Mouse (Mus musculus): ENCODE data around the gene Khdc3.
"Not testable (repeated sequence)": the region's sequence is repeated elsewhere in the genome, so short reads cannot be mapped to it uniquely, and the experiment has no call there.

Gene Khdc3

DNA sequence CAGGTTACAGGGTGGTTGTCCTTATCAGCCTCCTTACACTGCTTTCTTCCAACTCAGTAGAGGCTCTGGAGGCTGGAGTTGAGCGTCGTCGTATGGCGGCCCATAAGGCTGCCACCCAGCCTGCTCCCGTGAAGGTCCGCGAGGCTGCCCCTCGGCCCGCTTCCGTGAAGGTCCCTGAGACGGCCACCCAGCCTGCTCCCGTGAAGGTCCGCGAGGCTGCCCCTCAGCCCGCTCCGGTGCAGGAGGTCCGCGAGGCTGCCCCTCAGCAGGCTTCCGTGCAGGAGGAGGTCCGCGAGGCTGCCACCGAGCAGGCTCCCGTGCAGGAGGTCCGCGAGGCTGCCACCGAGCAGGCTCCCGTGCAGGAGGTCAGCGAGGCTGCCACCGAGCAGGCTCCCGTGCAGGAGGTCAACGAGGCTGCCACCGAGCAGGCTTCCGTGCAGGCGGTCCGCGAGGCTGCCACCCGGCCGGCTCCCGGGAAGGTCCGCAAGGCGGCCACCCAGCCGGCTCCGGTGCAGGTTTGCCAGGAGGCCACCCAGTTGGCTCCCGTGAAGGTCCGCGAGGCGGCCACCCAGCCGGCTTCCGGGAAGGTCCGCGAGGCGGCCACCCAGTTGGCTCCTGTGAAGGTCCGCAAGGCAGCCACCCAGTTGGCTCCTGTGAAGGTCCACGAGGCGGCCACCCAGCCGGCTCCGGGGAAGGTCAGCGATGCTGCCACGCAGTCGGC lies 1.7 kb downstream of the Khdc3 start:
- peak; percentile 60 for DNase-seq

- DNase-seq, result no peak
Observed at GRCm38 (mm10) chr9:73103880-73104198, 2.2 kb downstream of the Khdc3 start.

DNA sequence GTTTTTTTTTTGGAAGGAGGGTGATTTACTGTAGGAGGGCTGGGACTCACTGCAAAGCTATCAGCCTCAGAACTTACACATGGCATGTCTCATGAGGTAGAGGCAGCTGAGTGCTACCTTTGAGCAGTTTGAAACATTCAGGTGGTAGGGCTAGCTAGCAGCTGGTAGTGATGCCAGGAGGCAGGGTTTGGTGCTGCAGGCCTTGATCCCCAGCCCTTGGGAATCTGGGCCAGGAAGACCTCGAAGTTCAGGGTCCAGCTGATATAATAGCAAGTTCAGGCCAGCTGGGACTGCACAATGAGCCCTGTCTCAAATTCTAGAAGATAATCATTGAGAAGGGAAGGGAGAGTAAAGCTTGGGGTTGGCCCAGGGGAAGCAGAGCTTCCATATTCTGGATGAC lies 3.5 kb downstream of the Khdc3 start:
- DNase-seq, result no peak

GRCm38 (mm10) chr9:73105771-73106170 lies 4.1 kb downstream of the Khdc3 start:
- no peak for DNase-seq

GRCm38 (mm10) chr9:73112919-73113906 lies 11.6 kb downstream of the Khdc3 start, which contains the start of gene Rsl24d1:
Gene Rsl24d1, plus strand, starts transcription at chr9:73113426.
- peak; percentile 91 for DNase-seq

GRCm38 (mm10) chr9:73116704-73117103 lies 15.1 kb downstream of the Khdc3 start:
- not testable (repeated sequence) for DNase-seq

GRCm38 (mm10) chr9:73118012-73118411 lies 16.4 kb downstream of the Khdc3 start:
- no peak for DNase-seq

DNA sequence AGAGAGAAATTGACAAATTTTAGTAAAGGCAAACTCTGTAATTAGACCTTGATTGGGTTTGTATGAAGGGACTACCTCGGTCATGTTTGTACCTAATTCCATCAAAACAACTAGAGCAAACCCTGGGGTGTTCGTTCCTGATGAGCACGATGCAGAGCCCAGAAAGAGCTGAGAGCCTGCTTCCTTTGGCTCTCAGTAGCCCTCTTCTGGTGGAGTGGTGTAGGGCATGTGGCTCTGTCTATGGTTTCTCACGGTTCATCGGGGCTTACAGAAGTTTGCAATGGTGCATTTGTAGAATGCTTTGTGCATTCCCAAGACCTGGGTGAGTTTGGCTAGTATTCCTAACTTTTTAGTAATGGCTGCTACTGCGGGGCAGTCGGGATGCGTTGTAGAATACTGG lies 20.1 kb downstream of the Khdc3 start:
- DNase-seq, result no peak

DNA sequence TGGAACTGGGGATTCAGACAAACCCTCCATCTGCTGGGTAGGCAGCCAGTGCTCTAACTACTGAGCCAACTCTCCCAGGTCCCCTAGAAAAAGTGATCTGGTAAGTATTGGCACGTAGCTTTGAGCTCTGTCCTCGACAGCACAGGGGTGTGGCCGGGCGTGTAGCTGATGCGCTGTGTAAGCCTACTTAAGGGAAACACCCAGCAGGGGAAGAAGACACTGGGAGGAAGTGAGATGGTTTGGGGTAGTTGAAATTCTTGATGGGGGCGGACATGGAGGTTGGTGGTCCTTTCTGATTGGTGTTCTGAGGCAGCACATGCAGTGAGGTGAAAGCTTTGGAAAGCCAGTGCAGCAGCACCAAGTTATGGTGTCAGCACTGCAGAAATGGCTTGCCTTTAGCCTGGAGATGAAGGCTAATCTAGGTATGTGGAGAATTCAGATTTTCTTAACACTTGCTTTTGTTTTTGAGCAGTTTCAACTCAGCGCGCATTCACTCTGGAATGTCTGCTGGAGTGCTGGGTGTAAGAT lies 23.5 kb downstream of the Khdc3 start:
- DNase-seq, result no peak

DNA sequence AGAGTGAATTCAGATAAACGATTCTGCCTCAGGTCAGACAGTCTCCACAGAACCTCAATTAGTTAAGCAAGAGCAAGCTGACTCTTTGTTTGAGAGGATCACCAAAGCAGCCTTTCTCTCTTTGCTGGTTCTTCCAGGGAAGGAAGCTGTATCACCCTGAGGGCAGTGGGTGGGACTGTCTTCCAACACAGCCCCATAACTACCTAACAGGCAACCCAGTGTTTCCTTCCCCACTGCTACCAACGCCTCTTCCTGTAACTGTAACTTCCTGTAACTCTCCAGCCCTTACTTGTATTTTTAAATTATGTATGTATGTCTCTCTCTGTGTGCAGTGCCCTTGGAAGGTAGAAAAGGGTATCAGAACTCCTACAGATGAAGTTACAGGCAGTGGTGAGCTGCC lies 25.8 kb downstream of the Khdc3 start:
- no peak for DNase-seq

GRCm38 (mm10) chr9:73129875-73130274 lies 28.2 kb downstream of the Khdc3 start:
- no peak for DNase-seq

DNA sequence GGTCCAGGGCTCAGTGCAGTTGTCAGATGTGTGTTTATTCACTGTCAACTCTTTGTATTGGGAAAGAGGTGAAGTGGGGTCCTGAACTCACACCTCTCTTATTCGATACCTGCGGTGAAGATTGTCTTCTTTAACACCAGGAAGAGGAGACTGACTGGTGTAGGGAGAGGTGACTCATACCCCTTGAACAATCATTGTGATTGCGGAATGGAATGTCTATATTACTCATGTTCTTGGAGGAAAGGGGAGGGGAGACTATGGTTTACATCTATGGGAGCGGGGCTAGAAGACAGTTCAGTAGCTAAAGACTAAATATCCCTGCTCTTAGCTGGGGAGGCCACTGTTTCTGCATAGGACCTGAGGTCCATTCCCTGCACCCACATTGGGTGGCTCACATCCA lies 28.9 kb downstream of the Khdc3 start:
- no peak for DNase-seq

GRCm38 (mm10) chr9:73137341-73137886 lies 35.8 kb downstream of the Khdc3 start:
- no peak for DNase-seq

Data from cerebellum, adult 9-11 months (tissue).